Mouse (Mus musculus): ENCODE measurements around the gene Zfand2a.

DNA sequence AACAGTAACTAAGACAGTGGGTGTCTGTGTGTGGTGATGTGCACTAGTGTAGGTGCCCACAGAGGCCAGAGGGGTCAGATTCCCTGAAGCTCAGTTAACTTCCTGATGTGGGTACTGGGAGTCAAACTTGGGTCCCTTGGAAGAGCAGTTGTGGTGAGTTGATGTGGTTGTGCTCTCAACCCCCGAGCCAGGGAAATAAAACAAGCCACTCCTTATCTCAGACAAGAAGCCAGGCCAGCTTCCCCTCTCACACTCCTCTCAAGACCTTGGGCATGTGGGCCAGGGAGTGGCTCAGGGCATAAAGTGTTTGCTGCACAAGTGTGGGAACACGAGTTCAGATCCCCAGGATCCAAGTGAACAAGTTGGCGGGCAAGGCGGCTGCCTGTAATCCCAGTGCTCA is 17.5 kb downstream of the Zfand2a start:
- TF ChIP-seq CTCF (IDR thresholded peaks at IDR 0.05; ENCODE audit: low read depth, low read length) (no peak), TAL1 (conservative IDR thresholded peaks at IDR 0.05; ENCODE audit: low read depth, low read length) (no peak), GATA1 (IDR thresholded peaks at IDR 0.05; ENCODE audit: borderline replicate concordance, low read length) (no peak), POLR2AphosphoS5 (IDR thresholded peaks at IDR 0.05; ENCODE audit: insufficient replicate concordance, low read depth, low read length) (no peak), GATA2 (IDR thresholded peaks at IDR 0.05; ENCODE audit: borderline replicate concordance, low read depth, low read length) (no peak)
